Mouse (Mus musculus) left cerebral cortex, adult 9 months (tissue): Measurements from ENCODE around the gene Smpd1.

ENCODE experiments used
- DNase-seq, 2 experiments: peaks; one replicate each; pipeline ENCODE4 v3.0.0; 2022; ENCODE audit warnings: low spot score in 2 of 2

The Smpd1 gene

GRCm38 (mm10) chr7:105554212-105554942, at the start of gene Smpd1:
Gene Smpd1, plus strand, starts transcription at chr7:105554360.
- peak; percentile 86 to 92 for DNase-seq

- no peak for DNase-seq
Measured at GRCm38 (mm10) chr7:105507257-105507656, 46.9 kb upstream of the Smpd1 start.

DNA sequence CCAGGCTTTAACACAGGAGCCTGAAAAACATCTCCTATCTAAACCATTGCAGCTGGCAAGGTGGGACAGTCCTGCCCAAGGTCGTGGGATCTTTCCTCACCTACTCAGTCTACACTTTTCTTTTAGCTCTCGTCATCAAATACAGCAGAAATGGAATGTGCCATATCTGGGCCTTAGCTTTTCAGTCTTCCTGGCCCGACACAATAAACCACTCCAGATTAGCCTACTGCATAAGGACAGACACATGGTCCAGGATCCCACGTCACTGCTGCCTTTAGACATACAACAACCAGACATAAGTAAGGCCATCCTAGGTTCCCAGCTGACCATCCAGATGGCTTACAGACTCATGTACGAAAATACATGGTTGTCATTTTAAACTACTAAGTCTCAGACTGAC, 44.0 kb upstream of the Smpd1 start:
- DNase-seq, result peak; percentile 19 to 47

GRCm38 (mm10) chr7:105513845-105514291, 40.3 kb upstream of the Smpd1 start:
- no peak for DNase-seq

- DNase-seq, result no peak
Measured at GRCm38 (mm10) chr7:105514561-105514960, 39.6 kb upstream of the Smpd1 start.

DNA sequence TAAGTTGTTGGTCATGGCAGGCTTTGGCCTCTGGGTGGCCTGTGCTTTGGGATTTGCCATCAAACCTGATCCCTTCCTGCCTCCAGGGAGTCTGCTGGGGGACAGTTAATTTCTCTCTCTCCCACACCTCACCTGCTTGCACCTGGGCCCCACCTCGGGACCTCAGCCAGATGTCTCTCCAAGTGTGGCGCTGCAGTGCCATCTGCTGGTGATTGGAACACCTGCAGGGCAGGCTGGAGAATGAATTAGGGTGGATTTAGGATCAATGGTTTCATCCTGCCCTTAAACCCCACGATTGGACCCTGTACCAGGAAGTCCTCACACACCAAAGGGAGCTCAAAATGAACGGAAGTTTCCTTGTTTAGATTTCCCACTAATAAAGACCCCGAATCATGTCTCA, 39.0 kb upstream of the Smpd1 start:
- DNase-seq, result peak; percentile 14 to 62

GRCm38 (mm10) chr7:105516669-105517360, 37.3 kb upstream of the Smpd1 start:
- DNase-seq, result no peak

- peak; percentile 90 to 94 for DNase-seq
Measured at GRCm38 (mm10) chr7:105519336-105519735, 34.8 kb upstream of the Smpd1 start.

DNA sequence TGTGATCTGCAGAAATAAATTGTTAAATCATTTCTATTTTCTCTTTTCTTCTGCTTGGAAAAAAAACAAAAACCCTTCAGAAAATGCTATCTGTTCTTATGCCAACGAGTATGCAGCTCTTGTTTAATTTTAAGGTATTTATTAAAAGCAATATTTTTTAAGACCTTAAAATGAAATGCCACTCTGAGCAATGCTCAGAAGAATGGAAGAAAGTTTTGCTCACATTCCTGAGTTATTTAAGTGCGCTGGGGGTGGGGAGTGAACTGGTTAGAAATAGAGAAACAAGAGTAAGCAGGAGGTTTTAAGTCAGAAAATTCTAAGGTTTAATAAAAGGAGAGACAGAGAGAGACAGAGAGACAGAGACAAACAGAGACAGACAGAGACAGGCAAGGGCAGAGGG, 34.4 kb upstream of the Smpd1 start:
- peak in 1 of 2 experiments; percentile 55 for DNase-seq

DNA sequence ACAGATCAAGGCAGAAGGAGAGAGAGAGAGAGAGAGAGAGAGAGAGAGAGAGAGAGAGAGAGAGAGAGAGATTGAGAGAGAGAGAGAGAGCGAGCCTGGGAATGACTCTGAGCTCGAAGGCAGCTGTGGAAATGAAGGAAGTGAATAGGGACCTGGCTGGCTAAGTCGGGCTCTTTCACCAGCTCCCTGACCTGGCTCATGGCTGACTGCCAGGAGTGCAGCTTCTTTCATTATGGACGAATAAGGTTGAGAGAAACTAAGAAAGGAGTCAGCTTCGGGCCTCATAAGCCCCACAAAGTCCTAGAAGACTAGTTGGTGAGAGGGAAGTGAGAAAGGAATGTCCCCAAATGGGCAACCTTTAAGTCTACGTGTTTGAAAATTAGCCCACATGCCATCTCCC, 34.0 kb upstream of the Smpd1 start:
- DNase-seq, result no peak

- no peak for DNase-seq
Measured at GRCm38 (mm10) chr7:105524222-105524621, 29.9 kb upstream of the Smpd1 start.

- peak in 1 of 2 experiments; percentile 63 for DNase-seq
Measured at GRCm38 (mm10) chr7:105527306-105527937, 26.7 kb upstream of the Smpd1 start.

DNA sequence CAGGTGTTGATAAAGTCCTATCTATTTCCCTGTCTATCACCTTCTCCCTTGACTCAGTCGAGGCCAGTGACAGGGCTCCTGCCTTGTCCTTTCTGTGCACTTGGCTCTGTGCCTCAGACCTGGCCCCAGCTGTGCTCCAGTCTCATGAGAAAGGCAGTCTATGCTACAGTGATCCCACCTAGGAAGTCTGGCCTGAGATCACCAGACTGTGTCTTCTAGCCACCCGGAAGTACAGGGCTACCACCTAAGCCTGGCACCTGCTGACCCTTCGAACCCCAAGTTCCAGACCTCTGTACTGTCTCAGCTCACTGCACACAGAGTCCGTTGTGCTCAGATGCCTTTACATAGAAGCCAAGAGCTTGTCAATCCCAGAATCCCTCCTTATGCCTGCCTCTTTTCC, 26.1 kb upstream of the Smpd1 start:
- DNase-seq, result no peak

DNA sequence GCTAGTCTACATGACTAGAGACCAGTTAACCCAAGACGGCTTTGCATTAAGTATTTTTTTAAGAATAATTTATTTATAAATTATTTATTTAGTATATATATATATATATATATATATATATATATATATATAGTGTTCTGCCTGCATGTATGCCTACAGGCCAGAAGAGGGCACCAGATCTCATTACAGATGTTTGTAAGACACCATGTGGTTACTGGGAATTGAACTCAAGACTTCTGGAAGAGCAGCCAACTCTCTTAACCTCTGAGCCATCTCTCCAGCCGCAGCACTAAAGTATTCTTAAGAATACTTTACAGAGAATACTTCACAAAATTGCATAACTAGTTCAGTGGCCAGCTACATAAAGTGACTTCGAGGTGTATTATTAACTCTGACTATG, 20.0 kb upstream of the Smpd1 start:
- DNase-seq, result no peak

DNA sequence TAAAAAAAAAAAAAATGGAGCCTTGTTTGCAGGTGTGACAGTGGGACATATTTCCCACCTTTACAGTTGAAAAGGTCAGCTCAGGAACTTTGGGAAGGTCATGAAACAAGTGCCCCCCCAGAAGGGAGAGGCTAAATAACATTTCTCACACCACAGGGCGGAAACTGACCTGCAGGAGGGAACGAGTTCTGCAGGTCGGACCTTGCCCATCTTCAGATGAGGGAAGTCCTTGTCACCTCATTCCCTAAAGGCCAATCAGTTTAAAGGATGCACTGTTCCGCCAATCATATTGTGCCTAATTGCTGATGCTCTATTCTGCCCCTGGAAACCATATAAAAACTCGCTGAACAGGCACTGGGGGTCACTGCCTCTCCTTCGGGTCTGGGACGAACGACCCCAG, 8.2 kb upstream of the Smpd1 start:
- no peak for DNase-seq

GRCm38 (mm10) chr7:105547970-105548369, 6.2 kb upstream of the Smpd1 start:
- no peak for DNase-seq

- no peak for DNase-seq
Measured at GRCm38 (mm10) chr7:105549035-105549434, 5.1 kb upstream of the Smpd1 start.

DNA sequence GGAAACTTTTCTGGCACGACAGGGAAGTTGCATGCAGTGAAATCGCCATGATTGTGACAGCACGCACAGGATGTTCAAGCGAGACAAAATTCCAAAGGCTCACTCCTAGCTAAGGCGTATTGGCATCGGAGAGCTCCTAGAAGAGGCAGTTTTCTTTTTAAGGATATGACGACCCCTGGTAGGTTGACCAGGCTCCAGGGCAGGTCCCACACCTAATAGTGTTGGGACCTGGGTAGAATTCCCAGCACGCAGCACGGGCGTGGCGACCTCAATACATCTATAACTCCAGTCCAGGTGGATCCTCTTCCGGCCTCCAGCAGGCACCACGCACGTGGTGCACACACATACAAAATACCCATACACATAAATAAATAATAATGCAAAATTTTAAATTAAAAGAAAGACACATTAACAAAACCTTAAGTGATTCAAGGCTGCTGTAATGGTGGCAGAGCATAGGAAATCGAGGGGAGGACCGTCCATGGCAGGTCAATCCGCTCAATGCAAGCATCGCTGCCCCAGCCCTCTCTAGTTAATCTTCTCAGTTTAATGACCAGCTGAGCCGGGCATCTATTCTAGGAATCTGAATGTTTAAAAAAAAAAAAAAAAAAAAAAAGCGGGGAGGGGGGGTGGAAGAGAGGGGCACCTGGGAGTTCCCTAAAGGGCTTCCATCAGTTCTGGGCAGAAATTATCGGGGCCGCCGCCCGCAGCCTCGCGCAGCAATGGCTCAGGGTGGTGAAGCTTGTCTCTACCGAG, 526 bp upstream of the Smpd1 start:
- DNase-seq, result no peak

- no peak for DNase-seq
Measured at GRCm38 (mm10) chr7:105555571-105555970, 1.4 kb downstream of the Smpd1 start.

DNA sequence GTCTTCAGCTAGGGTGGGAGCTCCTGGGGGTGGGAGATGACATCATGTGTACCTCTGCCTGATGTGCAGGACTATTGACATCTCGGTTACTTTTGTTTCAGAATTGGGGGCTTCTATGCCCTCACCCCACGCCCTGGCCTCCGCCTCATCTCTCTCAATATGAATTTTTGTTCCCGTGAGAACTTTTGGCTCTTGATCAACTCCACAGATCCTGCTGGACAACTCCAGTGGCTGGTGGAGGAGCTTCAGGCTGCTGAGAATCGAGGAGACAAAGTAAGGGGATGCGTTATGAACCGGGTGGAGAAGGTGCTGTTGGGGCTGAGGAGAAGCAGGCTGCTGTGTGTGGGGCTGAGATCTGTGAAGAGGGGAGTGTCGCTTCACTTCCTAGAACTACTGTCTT, 2.2 kb downstream of the Smpd1 start:
- DNase-seq, result no peak

GRCm38 (mm10) chr7:105557671-105558070, 3.5 kb downstream of the Smpd1 start:
- DNase-seq, result no peak

DNA sequence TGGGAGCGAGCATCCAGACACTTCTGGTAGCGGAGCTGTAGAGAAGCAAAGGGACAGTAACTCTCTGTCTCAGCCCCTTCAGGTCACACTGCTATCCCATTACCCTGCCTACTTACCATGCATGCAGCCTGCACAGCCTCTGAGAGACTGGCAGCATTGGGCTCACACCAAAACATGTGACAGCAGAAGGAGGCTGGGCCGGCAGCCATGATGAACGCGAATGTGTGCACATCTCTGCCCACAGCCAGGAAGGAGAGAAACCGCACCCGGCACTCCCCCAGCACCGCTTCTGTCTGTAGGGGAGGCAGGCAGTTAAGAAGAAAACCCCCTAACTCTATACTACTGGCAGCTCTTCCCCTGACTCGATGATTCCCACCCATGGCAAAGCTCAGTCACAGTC, 4.9 kb downstream of the Smpd1 start:
- peak in 1 of 2 experiments; percentile 78 for DNase-seq
